Mouse (Mus musculus) intestine, embryonic 16.5 days (tissue): ENCODE results near the gene Tex46. TPM values are rescaled to one million over a fixed set of nuclear protein-coding genes. Genes with fewer than 3 reads are reported as not detected.
A peak's percentile ranks its signal among the peaks of the same experiment; 100 is the strongest.

ENCODE experiments used
- ATAC-seq: fragments of 200-750 bp; cut with Nextera tagmentation; 2 replicates; pipeline ENCODE4 v1.8.0; 2017; ENCODE audit warnings: moderate TSS enrichment, moderate library complexity
- H3K27ac ChIP-seq: fragments of 300-500 bp; sonication (generic); 2 replicates; pipeline ENCODE4 v1.5.1; 2014; ENCODE audit warnings: mild to moderate bottlenecking, low read length
- H3K27me3 ChIP-seq: fragments of 300-500 bp; sonication (generic); replicated peaks from 2 replicates; pipeline ENCODE4 v1.6.1; 2014; ENCODE audit warnings: low read length, control low read depth, mixed read lengths; ENCODE audit not compliant: control insufficient read depth, insufficient read depth
- H3K36me3 ChIP-seq: fragments of 300-500 bp; sonication (generic); 2 replicates; pipeline ENCODE4 v1.6.1; 2014; ENCODE audit warnings: low read length, control low read depth; ENCODE audit not compliant: control insufficient read depth, insufficient read depth
- H3K4me1 ChIP-seq: fragments of 300-500 bp; sonication (generic); 2 replicates; pipeline ENCODE4 v1.6.1; 2014; ENCODE audit warnings: low read length, control low read depth, mixed read lengths; ENCODE audit not compliant: control insufficient read depth, insufficient read depth
- H3K4me2 ChIP-seq: fragments of 300-500 bp; sonication (generic); 2 replicates; pipeline ENCODE4 v1.6.1; 2014; ENCODE audit warnings: low read depth, low read length, control low read depth
- H3K4me3 ChIP-seq: fragments of 300-500 bp; sonication (generic); 2 replicates; pipeline ENCODE4 v1.5.1; 2014; ENCODE audit warnings: mild to moderate bottlenecking, low read length
- H3K9ac ChIP-seq: fragments of 300-500 bp; sonication (generic); 2 replicates; pipeline ENCODE4 v1.6.1; 2014; ENCODE audit warnings: low read depth, low read length
- H3K9me3 ChIP-seq: fragments of 300-500 bp; sonication (generic); 2 replicates; pipeline ENCODE4 v1.6.1; 2016; ENCODE audit warnings: low read length, control low read depth; ENCODE audit not compliant: control insufficient read depth
- WGBS: fragments of 180-500 bp; shearing (Covaris S2); extraction: QIAGEN DNeasy Blood & Tissue Kit; methylation state at CpG from one replicate; pipeline ENCODE4 v1.1.7; 2014; 5-methylcytosine and 5-hydroxymethylcytosine counted together
- polyA plus RNA-seq: library from polyadenylated mRNA; unstranded; fragments of >200 nt; fragmentation: Nextera tagmentation; extraction: Ambion mirVana; gene quantifications from 2 replicates; pipeline ENCODE4 v1.2.1, GENCODE M21; 2015

Tex46 gene
- polyA plus RNA-seq, 1 experiment from 2014 or later: not detected

DNA sequence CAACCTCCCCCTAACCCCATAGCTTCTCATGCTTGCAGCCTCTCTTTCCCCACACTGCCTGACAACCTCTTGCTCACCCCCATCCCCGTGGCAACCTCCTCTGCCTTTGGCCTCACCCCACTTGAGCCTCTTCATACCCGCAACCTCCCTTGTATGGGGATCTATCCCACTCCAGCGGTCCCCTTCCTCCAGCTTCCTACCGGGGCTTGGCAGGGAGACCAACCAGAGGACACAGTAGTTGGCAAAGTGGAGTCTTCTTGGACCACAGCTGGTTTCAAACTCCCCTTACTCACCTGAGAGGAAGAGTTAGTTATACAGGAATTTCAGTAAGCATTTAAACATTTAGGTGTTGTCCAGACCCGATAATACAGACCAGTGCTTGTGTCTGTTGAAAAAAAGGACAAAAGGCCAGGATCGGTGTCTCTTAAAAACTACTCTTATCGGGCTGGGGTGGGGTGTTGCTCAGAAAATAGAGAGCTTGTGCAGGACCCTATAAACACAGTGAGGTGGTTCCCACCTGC, 28.1 kb downstream of the Tex46 start:
- Histone ChIP-seq H3K4me3 (no peak overlapping the region), H3K4me2 (no peak overlapping the region), H3K27ac (no peak overlapping the region), H3K36me3 (no peaks in the 10 kb centered on the region), H3K9me3 (no peaks in the 10 kb centered on the region), H3K27me3 (peaks cover 22% of the 10 kb centered on the region), H3K4me1 (peaks cover 8% of the 10 kb centered on the region), H3K9ac (no peak overlapping the region)
- whole genome bisulfite sequencing: 44% methylated on average over 7 of the region's 7 CpGs
- ATAC-seq: no peak

DNA sequence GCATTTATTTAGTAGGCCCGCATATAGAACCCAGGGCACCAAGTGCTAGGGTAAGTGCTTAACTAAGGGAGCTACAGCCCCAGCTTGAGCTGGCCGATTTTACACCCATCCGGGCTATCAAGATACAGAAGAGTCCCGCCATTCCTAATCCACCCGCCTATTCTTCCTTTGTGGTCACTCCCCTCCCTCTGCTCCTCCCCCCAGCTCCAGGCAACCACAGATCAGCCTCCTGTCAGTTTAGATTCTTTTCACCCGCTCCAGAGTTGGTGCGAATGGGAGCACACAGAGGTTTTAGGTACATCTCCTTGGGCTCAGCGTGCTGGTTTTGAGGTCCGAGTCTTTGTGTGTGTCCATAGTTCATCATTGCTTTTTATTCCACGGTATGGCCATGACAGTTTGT, 28.7 kb downstream of the Tex46 start:
- Histone ChIP-seq H3K4me3 (no peak overlapping the region), H3K4me2 (no peak overlapping the region), H3K27ac (no peak overlapping the region), H3K9me3 (no peaks in the 10 kb centered on the region), H3K9ac (peak overlapping the region; percentile 21; the same call in 1 of the 2 replicates), H3K36me3 (no peaks in the 10 kb centered on the region), H3K4me1 (peaks cover 8% of the 10 kb centered on the region), H3K27me3 (peaks cover 22% of the 10 kb centered on the region)
- WGBS: 17% methylated on average over 10 of the region's 10 CpGs
- ATAC-seq: no peak

DNA sequence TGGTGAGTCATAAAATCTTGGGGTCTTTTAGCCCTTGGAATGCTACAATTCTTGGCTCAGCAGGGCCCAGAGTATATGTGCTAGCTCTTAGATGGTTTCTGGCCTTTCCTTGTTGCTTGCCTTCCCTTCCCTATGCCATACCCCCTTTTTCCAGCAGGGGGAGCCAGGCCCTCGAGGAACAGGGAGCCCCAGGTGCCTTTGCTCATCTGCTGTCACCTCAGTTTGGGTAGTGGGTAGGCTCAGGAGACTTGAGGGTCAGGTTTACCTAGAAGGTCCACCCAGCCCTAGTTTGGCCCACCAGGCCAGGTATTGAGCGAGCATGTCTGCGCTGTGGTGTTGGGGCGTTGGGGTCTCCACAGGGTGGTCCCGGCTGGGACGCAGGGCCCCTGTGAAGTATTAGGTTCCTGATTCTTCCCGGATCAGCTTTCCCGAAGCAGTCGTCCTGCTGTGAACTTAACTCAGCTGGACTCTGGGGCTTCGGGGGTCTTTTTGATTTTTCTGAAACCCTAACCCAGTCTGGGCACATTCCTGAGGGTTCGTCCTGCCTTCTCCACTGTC, 38.8 kb downstream of the Tex46 start:
- no peak overlapping the region for H3K4me3 ChIP-seq

DNA sequence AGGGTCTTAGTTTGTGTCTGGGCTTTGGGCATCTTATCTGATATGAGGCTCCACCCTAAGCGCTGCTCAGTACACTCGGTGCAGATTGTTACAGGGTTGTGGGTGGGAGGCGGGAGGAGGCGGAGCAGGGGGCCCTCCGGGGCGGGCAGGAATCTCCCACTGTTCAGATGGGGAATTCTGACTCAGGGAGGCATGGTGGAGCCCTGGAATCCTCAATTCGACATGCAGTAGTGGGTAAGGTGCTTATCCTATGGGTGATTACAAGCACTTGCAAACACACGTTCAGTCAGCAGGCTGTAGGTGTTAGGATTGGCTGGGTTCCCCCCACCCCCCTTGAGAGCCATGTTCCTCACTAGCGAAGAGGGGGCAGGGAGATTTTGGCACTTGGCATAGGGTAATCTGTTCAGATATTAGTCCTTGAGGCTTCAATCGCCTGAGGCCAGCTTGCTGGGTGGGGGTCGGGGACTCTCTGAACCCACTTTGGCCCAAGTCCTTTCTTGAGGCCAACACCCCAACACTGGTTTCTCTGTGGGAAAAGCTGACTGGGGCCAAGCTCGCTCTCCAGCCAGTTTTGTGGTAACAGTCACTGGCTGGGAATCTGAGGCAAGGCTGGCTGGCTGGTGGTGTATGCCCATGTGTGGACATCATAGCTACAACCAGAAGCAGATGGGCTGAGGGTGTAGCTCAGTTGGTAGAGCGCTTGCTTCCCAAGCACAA, 39.4 kb downstream of the Tex46 start:
- Histone ChIP-seq H3K4me3 (no peak overlapping the region), H3K27ac (no peak overlapping the region), H3K9me3 (peaks cover 7% of the 10 kb centered on the region; the same call in 1 of the 2 replicates), H3K4me1 (peaks cover 10% of the 10 kb centered on the region), H3K9ac (peak overlapping the region; percentile 19; the same call in 1 of the 2 replicates), H3K36me3 (0 out of 2 replicates have a peak, but pooled peaks cover 3% of the 10 kb centered on the region), H3K27me3 (no peaks in the 10 kb centered on the region), H3K4me2 (peak overlapping the region; percentile 47)
- WGBS: 38% methylated on average over 13 of the region's 13 CpGs
- peak; percentile 55 for ATAC-seq

More for the DNA sequence above, 38.8 kb downstream of the Tex46 start:
- 11% methylated on average over 11 of the region's 11 CpGs for WGBS
- Histone ChIP-seq H3K36me3 (0 out of 2 replicates have a peak, but pooled peaks cover 3% of the 10 kb centered on the region), H3K4me1 (peaks cover 10% of the 10 kb centered on the region), H3K27ac (0 out of 2 replicates have a peak overlapping the region, but pooled peaks have one; percentile 16), H3K9ac (peak overlapping the region; percentile 19; the same call in 1 of the 2 replicates), H3K9me3 (peaks cover 7% of the 10 kb centered on the region; the same call in 1 of the 2 replicates), H3K27me3 (no peaks in the 10 kb centered on the region), H3K4me2 (peak overlapping the region; percentile 47)
- peak; percentile 55 for ATAC-seq

DNA sequence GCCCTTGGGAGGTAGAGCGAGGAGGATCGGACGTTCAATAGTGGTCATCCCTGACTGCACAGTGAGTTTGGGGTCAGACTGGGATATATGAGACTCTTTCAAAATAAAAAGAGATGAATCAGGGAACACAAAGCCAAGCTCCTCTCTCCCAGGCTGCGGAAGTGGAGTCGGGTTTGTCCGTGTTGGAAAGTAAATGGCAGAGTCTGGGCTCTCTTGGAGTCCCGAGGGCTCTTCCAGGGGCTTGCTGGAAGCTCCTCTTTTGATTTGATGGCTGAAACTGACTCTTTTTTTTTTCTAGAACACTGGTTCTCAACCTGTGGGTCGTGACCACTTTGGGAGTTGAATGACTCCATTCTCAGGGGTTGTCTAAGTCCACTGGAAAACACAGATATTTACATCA, 40.0 kb downstream of the Tex46 start:
- H3K4me3 ChIP-seq: no peak overlapping the region
- peaks cover 7% of the 10 kb centered on the region; the same call in 1 of the 2 replicates for H3K9me3 ChIP-seq
- no peak overlapping the region for H3K4me2 ChIP-seq
- no peaks in the 10 kb centered on the region for H3K27me3 ChIP-seq
- H3K9ac ChIP-seq: no peak overlapping the region
- H3K27ac ChIP-seq: no peak overlapping the region
- 83% methylated on average over 8 of the region's 8 CpGs for WGBS
- H3K36me3 ChIP-seq: 0 out of 2 replicates have a peak, but pooled peaks cover 3% of the 10 kb centered on the region
- ATAC-seq: no peak
- peaks cover 10% of the 10 kb centered on the region for H3K4me1 ChIP-seq

DNA sequence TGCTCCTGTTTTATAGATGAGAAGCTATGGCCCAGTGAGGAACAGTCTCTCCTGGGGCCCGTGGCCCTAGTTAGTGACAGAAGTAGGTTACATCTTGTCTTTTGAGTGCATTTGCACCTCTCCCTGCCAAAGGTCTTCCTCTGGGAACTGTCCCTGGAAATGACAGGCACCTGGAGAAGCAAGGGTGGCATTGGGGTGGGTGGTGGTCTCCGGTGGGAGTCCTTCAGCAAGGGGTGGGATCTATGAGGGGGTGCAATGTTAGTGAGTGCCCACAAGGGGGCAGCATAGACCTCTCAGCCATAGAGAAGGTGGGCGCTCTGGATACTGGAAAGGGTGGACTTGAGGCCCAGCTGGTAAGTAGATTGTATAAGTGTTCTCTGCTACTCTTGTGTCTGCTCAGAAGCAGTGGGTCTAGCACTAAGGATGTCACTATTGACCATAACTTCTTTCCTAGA, 41.1 kb downstream of the Tex46 start:
- H3K9ac ChIP-seq: no peak overlapping the region
- ATAC-seq: no peak
- H3K4me2 ChIP-seq: no peak overlapping the region
- H3K27me3 ChIP-seq: no peaks in the 10 kb centered on the region
- peaks cover 10% of the 10 kb centered on the region for H3K4me1 ChIP-seq
- H3K9me3 ChIP-seq: peaks cover 7% of the 10 kb centered on the region; the same call in 1 of the 2 replicates
- H3K4me3 ChIP-seq: no peak overlapping the region
- H3K27ac ChIP-seq: no peak overlapping the region
- WGBS: 70% methylated on average over 3 of the region's 3 CpGs
- H3K36me3 ChIP-seq: peaks cover 3% of the 10 kb centered on the region; the same call in 1 of the 2 replicates

DNA sequence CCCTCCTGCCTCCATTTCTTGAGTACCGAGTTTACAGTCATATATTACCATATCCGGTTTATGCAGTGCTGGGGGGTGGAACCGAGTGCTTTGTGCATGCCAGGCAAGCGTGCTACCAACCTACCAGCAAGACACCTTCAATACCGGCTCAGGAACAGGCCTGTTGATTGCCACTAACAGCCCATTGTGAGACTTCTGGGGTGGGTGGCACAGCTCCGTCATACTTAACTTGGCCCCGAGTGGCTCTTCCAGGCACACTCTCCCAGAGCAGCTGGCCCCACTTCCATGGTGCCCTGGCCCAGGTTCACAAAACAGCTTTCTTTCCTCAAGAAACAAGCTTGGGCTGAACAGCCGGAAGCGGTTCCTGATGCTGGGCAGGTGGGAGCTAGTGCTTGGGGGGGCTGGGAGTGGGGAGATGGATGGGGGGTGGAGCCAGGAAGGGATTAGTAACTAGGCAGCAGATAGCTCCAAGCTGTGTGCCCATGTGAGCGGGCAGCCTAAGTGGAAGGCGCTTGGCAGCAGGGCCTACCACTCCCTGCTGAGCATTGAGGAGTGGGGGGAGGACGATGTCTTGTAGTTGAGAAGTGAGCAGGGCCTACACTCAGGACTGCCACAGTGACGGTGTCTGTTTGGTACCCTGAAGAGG, 41.8 kb downstream of the Tex46 start:
- Histone ChIP-seq H3K27me3 (no peaks in the 10 kb centered on the region), H3K36me3 (peaks cover 5% of the 10 kb centered on the region; the same call in 1 of the 2 replicates), H3K9ac (no peak overlapping the region), H3K4me3 (no peak overlapping the region), H3K9me3 (peaks cover 2% of the 10 kb centered on the region; the same call in 1 of the 2 replicates), H3K4me2 (no peak overlapping the region), H3K4me1 (peaks cover 10% of the 10 kb centered on the region), H3K27ac (no peak overlapping the region)
- 78% methylated on average over 13 of the region's 13 CpGs for WGBS
- ATAC-seq: no peak

DNA sequence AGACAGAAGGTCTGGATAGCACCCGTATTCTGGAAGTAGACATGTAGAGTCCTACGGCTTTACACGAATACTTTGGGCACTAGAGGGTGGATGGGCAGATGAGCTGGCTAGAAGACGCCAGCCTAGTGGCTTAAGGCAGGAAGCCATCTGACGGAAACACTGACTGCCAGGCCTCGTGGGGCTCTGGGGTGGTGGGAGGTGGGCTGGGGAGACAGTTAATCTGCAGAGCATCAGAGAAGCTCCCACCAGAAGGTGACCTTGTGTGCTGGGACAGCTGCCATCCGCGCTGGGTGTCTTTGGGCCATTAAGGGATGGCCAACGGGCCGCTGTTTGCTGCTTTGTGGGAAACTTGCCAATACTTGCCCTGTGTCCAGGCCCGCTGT, 42.3 kb downstream of the Tex46 start:
- no peak overlapping the region for H3K9ac ChIP-seq
- no peak overlapping the region for H3K4me3 ChIP-seq
- H3K4me2 ChIP-seq: no peak overlapping the region
- no peaks in the 10 kb centered on the region for H3K27me3 ChIP-seq
- no peak for ATAC-seq
- H3K36me3 ChIP-seq: peaks cover 5% of the 10 kb centered on the region; the same call in 1 of the 2 replicates
- WGBS: 71% methylated on average over 11 of the region's 11 CpGs
- no peaks in the 10 kb centered on the region for H3K9me3 ChIP-seq
- no peak overlapping the region for H3K27ac ChIP-seq
- peaks cover 10% of the 10 kb centered on the region for H3K4me1 ChIP-seq

DNA sequence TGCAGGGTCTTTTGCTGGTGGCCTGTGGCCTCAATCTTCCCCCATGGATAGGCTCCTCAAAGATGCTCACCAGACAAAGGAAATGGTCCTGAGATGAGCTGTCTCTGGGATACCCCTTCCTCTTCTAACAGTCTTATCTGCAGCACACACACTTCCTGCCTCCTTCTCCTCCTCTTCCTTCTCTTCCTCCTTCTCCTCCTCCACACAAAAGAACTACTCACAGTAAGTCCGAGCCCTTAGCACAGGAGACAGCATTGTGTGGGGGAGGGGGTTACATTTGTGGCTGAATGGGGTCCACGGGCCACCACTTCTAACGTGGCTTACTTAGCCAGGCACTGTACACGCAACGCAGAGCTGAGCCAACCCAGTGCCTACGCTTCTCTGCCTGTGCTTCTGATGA, 42.8 kb downstream of the Tex46 start:
- no peak for ATAC-seq
- Histone ChIP-seq H3K4me1 (peaks cover 10% of the 10 kb centered on the region), H3K9ac (no peak overlapping the region), H3K27me3 (no peaks in the 10 kb centered on the region), H3K4me2 (no peak overlapping the region), H3K27ac (no peak overlapping the region), H3K36me3 (peaks cover 5% of the 10 kb centered on the region; the same call in 1 of the 2 replicates), H3K9me3 (no peaks in the 10 kb centered on the region), H3K4me3 (no peak overlapping the region)
- WGBS: 78% methylated on average over 6 of the region's 6 CpGs
